In genomic region chr6:54816388-54817065, GRCm38 (mm10) we compare ENCODE assay signal across 8 mouse cellular contexts. TPM values are rescaled to one million over a fixed set of nuclear protein-coding genes. Genes with fewer than 3 reads are reported as not detected.
DNase-seq lines count a peak whose midpoint lies in the region; ATAC-seq and TF ChIP-seq lines count a peak whose summit lies in the region.

Gene Znrf2 (plus strand): TSS chr6:54816916.

- under 1% methylated on average over 86 of the region's 88 CpGs for WGBS in cerebellum, adult 2 months
- 1% methylated on average over 66 of the region's 88 CpGs for WGBS in forebrain, postnatal 0 days
- under 1% methylated on average over 87 of the region's 88 CpGs for WGBS in lung, embryonic 15.5 days

- peak in 1 of 3 experiments; percentile 28; a peak in 3 of 6 replicates for TF ChIP-seq CTCF in MEL (IDR thresholded peaks at IDR 0.05 in 2 of 3, conservative IDR thresholded peaks at IDR 0.05 in 1 of 3; ENCODE audit: control insufficient read depth in 1 of 3, insufficient read depth in 1 of 3, low read depth in 2 of 3, low read length in 3 of 3, poor library complexity in 1 of 3, severe bottlenecking in 1 of 3)
- no peak for TF ChIP-seq CTCF in cerebellum, adult 2 months (IDR thresholded peaks at IDR 0.05; ENCODE audit: borderline replicate concordance, insufficient read depth, low read depth, low read length)
- peak; percentile 41 for TF ChIP-seq CTCF in forebrain, postnatal 0 days (IDR thresholded peaks at IDR 0.05; ENCODE audit: low read depth)

- peak; percentile 77 to 82 for TF ChIP-seq POLR2A in MEL (IDR thresholded peaks at IDR 0.05; ENCODE audit: control insufficient read depth in 1 of 2, insufficient read depth in 1 of 2, low read depth in 1 of 2, low read length in 2 of 2, poor library complexity in 1 of 2)
- peak; percentile 83 for TF ChIP-seq POLR2A in cerebellum, adult 2 months (IDR thresholded peaks at IDR 0.05; ENCODE audit: borderline replicate concordance, insufficient read depth, low read length)

- no peak; the same call in 1 of the 2 replicates for TF ChIP-seq RAD21 in MEL (IDR thresholded peaks at IDR 0.05; ENCODE audit: low read depth, low read length)

- H3K4me3 ChIP-seq in MEL (ENCODE audit: control insufficient read depth in 1 of 2, insufficient read depth in 1 of 2, low read depth in 2 of 2, low read length in 2 of 2) = peak within 1 kb of the TSS; percentile 79 to 83
- H3K4me3 ChIP-seq in cerebellum, adult 2 months (replicated peaks; ENCODE audit: insufficient read depth, low read depth, low read length) = peak within 1 kb of the TSS; percentile 84
- peak within 1 kb of the TSS; percentile 85 for H3K4me3 ChIP-seq in forebrain, postnatal 0 days (ENCODE audit: low read depth, low read length)
- peak within 1 kb of the TSS; percentile 88 for H3K4me3 ChIP-seq in lung, embryonic 15.5 days

- H3K27ac ChIP-seq in MEL (ENCODE audit: control insufficient read depth, low read depth, low read length) = peak within 1 kb of the TSS; percentile 98
- H3K27ac ChIP-seq in cerebellum, adult 2 months (ENCODE audit: insufficient read depth, low read length) = peak within 1 kb of the TSS; percentile 86
- H3K27ac ChIP-seq in forebrain, postnatal 0 days (ENCODE audit: low read depth, low read length) = peak within 1 kb of the TSS; percentile 95
- H3K27ac ChIP-seq in lung, embryonic 15.5 days = peak within 1 kb of the TSS; percentile 97

- peak within 1 kb of the TSS; percentile 87 for H3K9ac ChIP-seq in MEL (ENCODE audit: control insufficient read depth, low read depth, low read length, poor library complexity, severe bottlenecking)
- H3K9ac ChIP-seq in forebrain, postnatal 0 days = peak within 1 kb of the TSS; percentile 83
- peak within 1 kb of the TSS; percentile 83 for H3K9ac ChIP-seq in lung, embryonic 15.5 days

- no peaks in the 10 kb centered on the region for H3K9me3 ChIP-seq in MEL (replicated peaks; ENCODE audit: insufficient read depth, low read length)
- H3K9me3 ChIP-seq in forebrain, postnatal 0 days (ENCODE audit: low read length) = no peaks in the 10 kb centered on the region
- no peaks in the 10 kb centered on the region for H3K9me3 ChIP-seq in lung, embryonic 15.5 days

- H3K4me1 ChIP-seq in MEL (ENCODE audit: control insufficient read depth in 1 of 2, insufficient read depth in 2 of 2, low read length in 2 of 2) = peaks cover 9 to 12% of the 10 kb centered on the region in 2 experiments
- peaks cover 17% of the 10 kb centered on the region; the same call in 1 of the 2 replicates for H3K4me1 ChIP-seq in cerebellum, adult 2 months (ENCODE audit: control insufficient read depth, insufficient read depth, low read length)
- H3K4me1 ChIP-seq in forebrain, postnatal 0 days (ENCODE audit: insufficient read depth) = peaks cover 22% of the 10 kb centered on the region
- H3K4me1 ChIP-seq in lung, embryonic 15.5 days = peaks cover 34% of the 10 kb centered on the region

- H3K36me3 ChIP-seq in MEL (ENCODE audit: control insufficient read depth in 1 of 2, insufficient read depth in 2 of 2, low read length in 2 of 2) = peaks cover 0 to 23% of the 10 kb centered on the region in 2 experiments; a peak in 2 of 4 replicates
- H3K36me3 ChIP-seq in forebrain, postnatal 0 days (ENCODE audit: insufficient read depth) = no peaks in the 10 kb centered on the region; the same call in 1 of the 2 replicates
- no peaks in the 10 kb centered on the region for H3K36me3 ChIP-seq in lung, embryonic 15.5 days

- ATAC-seq in forebrain, postnatal 0 days = peak; percentile 97
- ATAC-seq in lung, embryonic 15.5 days (ENCODE audit: borderline replicate concordance, extremely low read depth, low FRiP score, low TSS enrichment) = peak; percentile 98

- H3K27me3 ChIP-seq in MEL (ENCODE audit: control insufficient read depth in 1 of 2, insufficient read depth in 2 of 2, low read length in 2 of 2) = no peaks in the 10 kb centered on the region
- no peaks in the 10 kb centered on the region for H3K27me3 ChIP-seq in cerebellum, adult 2 months (ENCODE audit: control insufficient read depth, insufficient read depth, low read length)
- H3K27me3 ChIP-seq in forebrain, postnatal 0 days (ENCODE audit: insufficient read depth, low read length) = no peaks in the 10 kb centered on the region
- no peaks in the 10 kb centered on the region for H3K27me3 ChIP-seq in lung, embryonic 15.5 days

- no peak; a peak in 1 of 4 replicates for TF ChIP-seq EP300 in MEL (IDR thresholded peaks at IDR 0.05; ENCODE audit: low read depth in 1 of 2, low read length in 2 of 2)

- peak within 1 kb of the TSS; percentile 56 for H3K4me2 ChIP-seq in forebrain, postnatal 0 days (ENCODE audit: low read depth)
- peak within 1 kb of the TSS; percentile 71 for H3K4me2 ChIP-seq in lung, embryonic 15.5 days

- DNase-seq in MEL (ENCODE audit: low read depth, low spot score) = peak; percentile 98
- peak; percentile 95 for DNase-seq in cerebellum, adult 2 months
- peak; percentile 98 for DNase-seq in forebrain, postnatal 0 days
- DNase-seq in heart, postnatal 4 days = peak; percentile 95
- peak; percentile 89 for DNase-seq in layer of hippocampus, adult 8-10 months (ENCODE audit: low spot score in 2 of 2)
- peak; percentile 93 for DNase-seq in ovary, adult 18-20 months (ENCODE audit: low spot score)
- peak; percentile 98 for DNase-seq in thymus, postnatal 0 days (ENCODE audit: low spot score)

- H3K79me2 ChIP-seq in MEL (ENCODE audit: control insufficient read depth, insufficient read depth, low read length, poor library complexity) = peaks cover 34% of the 10 kb centered on the region

TF ChIP-seq in MEL, 35 proteins besides CTCF, POLR2A, EP300 and RAD21 (continues in another document):
- TF ChIP-seq ZNF384 (IDR thresholded peaks at IDR 0.05; ENCODE audit: low read depth, low read length) (no peak), TCF12 (IDR thresholded peaks at IDR 0.05; ENCODE audit: low read depth, low read length) (peak; percentile 44; the same call in 1 of the 2 replicates), ELF1 (IDR thresholded peaks at IDR 0.05; ENCODE audit: low read depth, low read length) (0 out of 2 replicates have a peak, but pooled peaks have one; percentile 12), HCFC1 (IDR thresholded peaks at IDR 0.05; ENCODE audit: low read depth, low read length) (no peak), ZMIZ1 (IDR thresholded peaks at IDR 0.05; ENCODE audit: low read depth, low read length) (0 out of 2 replicates have a peak, but pooled peaks have one; percentile 23), MAZ (IDR thresholded peaks at IDR 0.05; ENCODE audit: low read depth, low read length) (no peak), MEF2A (IDR thresholded peaks at IDR 0.05; ENCODE audit: extremely low read depth, insufficient replicate concordance, low read depth, low read length, poor library complexity, severe bottlenecking) (no peak), TBP (IDR thresholded peaks at IDR 0.05; ENCODE audit: low read depth, low read length) (peak; percentile 58; the same call in 1 of the 2 replicates), GABPA (IDR thresholded peaks at IDR 0.05; ENCODE audit: low read depth, low read length) (no peak), CHD2 (IDR thresholded peaks at IDR 0.05; ENCODE audit: low read length) (no peak), SIN3A (IDR thresholded peaks at IDR 0.05; ENCODE audit: low read length) (peak; percentile 82), USF1 (IDR thresholded peaks at IDR 0.05; ENCODE audit: low read depth, low read length) (peak; percentile 92), KAT2A (conservative IDR thresholded peaks at IDR 0.05; ENCODE audit: low read depth, low read length) (no peak; the same call in 1 of the 2 replicates), CHD1 (IDR thresholded peaks at IDR 0.05; ENCODE audit: low read depth, low read length) (no peak), TAL1 (IDR thresholded peaks at IDR 0.05; ENCODE audit: low read length) (peak; percentile 19; the same call in 1 of the 2 replicates), ZC3H11A (IDR thresholded peaks at IDR 0.05; ENCODE audit: low read depth, low read length) (no peak), NRF1 (IDR thresholded peaks at IDR 0.05; ENCODE audit: insufficient read depth, low read depth, low read length, poor library complexity, severe bottlenecking) (peak; percentile 33; the same call in 1 of the 2 replicates), UBTF (IDR thresholded peaks at IDR 0.05; ENCODE audit: borderline replicate concordance, insufficient read depth, low read depth, low read length) (peak; percentile 94), MAX (IDR thresholded peaks at IDR 0.05; ENCODE audit: low read length) (peak; percentile 97), NELFE (IDR thresholded peaks at IDR 0.05; ENCODE audit: low read depth, low read length) (peak; percentile 56; the same call in 1 of the 2 replicates), MXI1 (IDR thresholded peaks at IDR 0.05; ENCODE audit: low read depth, low read length) (peak; percentile 97), POLR2AphosphoS2 (IDR thresholded peaks at IDR 0.05; ENCODE audit: low read length) (0 out of 2 replicates have a peak, but pooled peaks have one; percentile 49), E2F4 (IDR thresholded peaks at IDR 0.05; ENCODE audit: borderline replicate concordance, low read depth, low read length) (no peak), MYB (IDR thresholded peaks at IDR 0.05; ENCODE audit: low read depth, low read length) (no peak), GATA1 (IDR thresholded peaks at IDR 0.05; ENCODE audit: low read depth, low read length) (no peak), USF2 (IDR thresholded peaks at IDR 0.05; ENCODE audit: borderline replicate concordance in 1 of 2, insufficient read depth in 1 of 2, low read depth in 1 of 2, low read length in 2 of 2) (peak in 1 of 2 experiments; percentile 39; a peak in 1 of 4 replicates), MYC (IDR thresholded peaks at IDR 0.05; ENCODE audit: low read depth, low read length) (peak; percentile 94), MAFK (IDR thresholded peaks at IDR 0.05; ENCODE audit: borderline replicate concordance, low read depth, low read length) (no peak), BHLHE40 (IDR thresholded peaks at IDR 0.05; ENCODE audit: borderline replicate concordance, low read depth, low read length) (peak; percentile 90)

RNA-seq across cellular contexts. Expression of gene Znrf2, which starts in this region (rescaled TPM):
- 21.3 and 24.2 TPM in 2 replicates for total RNA-seq in MEL (2012; rRNA removed)
- polyA plus RNA-seq in MEL (2012; ENCODE audit: insufficient read depth in 1 of 2, insufficient read length in 2 of 2, low read depth in 1 of 2, low replicate concordance in 2 of 2, missing spikeins in 1 of 2) = 10 to 100 TPM in 1 of 2 experiments, not detected in 1; 16.1 TPM
- 7.9 and 8.3 TPM in 2 replicates for polyA plus RNA-seq in cerebellum, adult 2 months (2012; rRNA removed)
- total RNA-seq in forebrain, postnatal 0 days (2014; rRNA removed) = 74.2 and 83.8 TPM in 2 replicates
- polyA plus RNA-seq in forebrain, postnatal 0 days (2015; fragmentation: Nextera tagmentation; extraction: Ambion mirVana) = 11.2 and 13.1 TPM in 2 replicates
- total RNA-seq in heart, postnatal 4 days (2021) = 10 to 100 TPM; 20.1 to 24.3 TPM
- 10 to 100 TPM; 20.1 to 33.5 (median 22.8) TPM for total RNA-seq in layer of hippocampus, adult 8-10 months (2022)
- polyA plus RNA-seq in lung, embryonic 15.5 days (2015; fragmentation: Nextera tagmentation; extraction: Ambion mirVana) = 3.4 and 3.6 TPM in 2 replicates
- 14.9 and 20.8 TPM in 2 replicates for polyA plus RNA-seq in thymus, postnatal 0 days (2015; fragmentation: Nextera tagmentation; extraction: Ambion mirVana)

Comparison
In these comparisons a context has a peak if more than half of its experiments do, and no peak if none do; other contexts are left out.
1. Peak in every context shown above with its lines: DNase-seq, ATAC-seq, H3K4me3 ChIP-seq and H3K27ac ChIP-seq.